Mouse (Mus musculus) G1E (cell line): ENCODE measurements at regions not wholly inside any gene's neighbourhood (a gene's known extent, or its start where the extent isn't known, plus 50 kb on each side); places are given as distances from the start of the nearest gene placed in this dataset.
A peak's percentile ranks its signal among the peaks of the same experiment; 100 is the strongest.

Experiments used
- ATAC-seq: 2 replicates; pipeline ENCODE4 v1.8.0; 2016; ENCODE audit warnings: mild to moderate bottlenecking; ENCODE audit not compliant: insufficient number of reproducible peaks, poor library complexity, low FRiP score, severe bottlenecking; ENCODE audit errors: extremely low read depth
- DNase-seq: peaks from one replicate; pipeline ENCODE4 v3.0.0; 2012; ENCODE audit warnings: low spot score
- H3K27me3 ChIP-seq: 2 replicates; pipeline ENCODE4 v1.6.1; 2012; ENCODE audit warnings: mild to moderate bottlenecking, low read length, inconsistent platforms; ENCODE audit not compliant: insufficient read depth
- H3K36me3 ChIP-seq: replicated peaks from 2 replicates; pipeline ENCODE3; 2012; ENCODE audit warnings: mild to moderate bottlenecking, inconsistent platforms
- H3K4me1 ChIP-seq: 2 replicates; pipeline ENCODE4 v1.6.1; 2012; ENCODE audit warnings: low read depth, low read length, inconsistent platforms, mixed read lengths; ENCODE audit not compliant: insufficient read depth
- H3K4me3 ChIP-seq: 2 replicates; pipeline ENCODE4 v1.5.1; 2012; ENCODE audit warnings: low read depth, mild to moderate bottlenecking, inconsistent platforms, low read length, moderate library complexity, mixed read lengths
- H3K9me3 ChIP-seq: replicated peaks from 2 replicates; pipeline ENCODE4 v1.6.1; 2012; ENCODE audit warnings: inconsistent platforms
- CTCF ChIP-seq: IDR thresholded peaks from 2 replicates; pipeline ENCODE4 v1.5.1; 2012; ENCODE audit warnings: low read depth, low read length, inconsistent platforms, mixed read lengths
- GATA1 ChIP-seq: IDR thresholded peaks from 2 replicates; pipeline ENCODE4 v1.6.1; 2012; ENCODE audit warnings: borderline replicate concordance, low read length, inconsistent platforms, mixed read lengths
- GATA2 ChIP-seq: IDR thresholded peaks from 2 replicates; pipeline ENCODE4 v1.6.1; 2012; ENCODE audit warnings: low read depth, low read length, inconsistent platforms, borderline replicate concordance
- POLR2AphosphoS5 ChIP-seq: IDR thresholded peaks from 2 replicates; pipeline ENCODE4 v1.6.1; 2012; ENCODE audit warnings: low read depth, low read length, inconsistent platforms; ENCODE audit not compliant: insufficient replicate concordance
- TAL1 ChIP-seq: conservative IDR thresholded peaks from 2 replicates; pipeline ENCODE4 v1.6.1; 2012; ENCODE audit warnings: low read depth, low read length, inconsistent platforms, mixed read lengths

GRCm38 (mm10) chr9:47909051-47909450, 252.8 kb upstream of the Nxpe4 start:
- no peaks in the 10 kb centered on the region for H3K36me3 ChIP-seq
- no peak for ATAC-seq
- H3K4me3 ChIP-seq = no peak overlapping the region
- TF ChIP-seq CTCF (no peak), GATA1 (no peak), POLR2AphosphoS5 (no peak), TAL1 (no peak), GATA2 (no peak)
- no peak for DNase-seq
- no peaks in the 10 kb centered on the region for H3K4me1 ChIP-seq
- no peaks in the 10 kb centered on the region for H3K27me3 ChIP-seq
- H3K9me3 ChIP-seq = peaks cover 15% of the 10 kb centered on the region; the same call in 1 of the 2 replicates

DNA sequence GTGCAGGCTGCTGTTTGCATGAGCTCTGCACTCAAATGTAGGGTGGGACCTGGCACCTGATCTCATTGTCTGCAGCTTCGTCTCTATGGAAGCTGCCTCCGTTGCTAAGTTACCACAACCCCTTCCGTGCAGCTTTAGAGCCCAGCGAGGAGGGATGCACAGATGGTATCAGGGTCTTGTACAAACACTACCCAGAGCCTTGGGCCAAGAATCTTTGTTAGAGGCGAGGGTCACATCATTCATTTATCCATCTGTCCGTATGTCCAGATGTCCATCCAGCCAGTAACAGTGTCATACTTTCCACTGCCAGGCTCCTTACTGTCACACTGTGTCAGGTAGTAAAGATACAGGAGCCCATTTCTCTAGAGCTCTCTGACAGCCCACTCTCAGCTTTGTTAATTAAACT, 251.3 kb upstream of the Nxpe4 start:
- Histone ChIP-seq H3K4me1 (no peaks in the 10 kb centered on the region), H3K36me3 (no peaks in the 10 kb centered on the region), H3K9me3 (peaks cover 12% of the 10 kb centered on the region; the same call in 1 of the 2 replicates), H3K4me3 (no peak overlapping the region), H3K27me3 (no peaks in the 10 kb centered on the region)
- no peak for DNase-seq
- no peak for ATAC-seq
- TF ChIP-seq GATA1 = no peak
- TF ChIP-seq POLR2AphosphoS5 = no peak
- no peak for TF ChIP-seq CTCF
- TF ChIP-seq GATA2 = no peak
- no peak for TF ChIP-seq TAL1

- H3K4me3 ChIP-seq = no peak overlapping the region
- no peak for DNase-seq
- no peak for ATAC-seq
- TF ChIP-seq CTCF = no peak
- TF ChIP-seq TAL1 = no peak
- no peak for TF ChIP-seq GATA2
- TF ChIP-seq GATA1 = no peak
- no peak for TF ChIP-seq POLR2AphosphoS5
- no peaks in the 10 kb centered on the region for H3K4me1 ChIP-seq
- no peaks in the 10 kb centered on the region for H3K27me3 ChIP-seq
- no peaks in the 10 kb centered on the region for H3K36me3 ChIP-seq
- peaks cover 9% of the 10 kb centered on the region; the same call in 1 of the 2 replicates for H3K9me3 ChIP-seq
Observed at GRCm38 (mm10) chr9:47912823-47913222, 249.0 kb upstream of the Nxpe4 start.

GRCm38 (mm10) chr9:47935299-47935698, 226.5 kb upstream of the Nxpe4 start:
- no peak overlapping the region for H3K4me3 ChIP-seq
- DNase-seq = no peak
- no peaks in the 10 kb centered on the region for H3K4me1 ChIP-seq
- no peak for ATAC-seq
- H3K9me3 ChIP-seq = peaks cover 11% of the 10 kb centered on the region
- no peaks in the 10 kb centered on the region for H3K27me3 ChIP-seq
- no peaks in the 10 kb centered on the region for H3K36me3 ChIP-seq
- no peak for TF ChIP-seq POLR2AphosphoS5
- TF ChIP-seq CTCF = peak; percentile 43

GRCm38 (mm10) chr9:47935957-47936457, 225.8 kb upstream of the Nxpe4 start:
- no peak for ATAC-seq

GRCm38 (mm10) chr9:47938941-47939710, 222.7 kb upstream of the Nxpe4 start:
- Histone ChIP-seq H3K36me3 (no peaks in the 10 kb centered on the region), H3K4me1 (no peaks in the 10 kb centered on the region), H3K27me3 (no peaks in the 10 kb centered on the region), H3K9me3 (peaks cover 13% of the 10 kb centered on the region), H3K4me3 (no peak overlapping the region)
- DNase-seq = no peak
- TF ChIP-seq POLR2AphosphoS5 (no peak), GATA1 (no peak), TAL1 (no peak), CTCF (no peak), GATA2 (no peak)
- ATAC-seq = no peak

More at GRCm38 (mm10) chr9:47935957-47936457, 225.8 kb upstream of the Nxpe4 start:
- TF ChIP-seq TAL1 = no peak
- no peak for TF ChIP-seq CTCF
- no peak for TF ChIP-seq POLR2AphosphoS5
- TF ChIP-seq GATA2 = no peak
- TF ChIP-seq GATA1 = no peak
- H3K36me3 ChIP-seq = no peaks in the 10 kb centered on the region
- peaks cover 9% of the 10 kb centered on the region for H3K9me3 ChIP-seq
- H3K27me3 ChIP-seq = no peaks in the 10 kb centered on the region
- no peaks in the 10 kb centered on the region for H3K4me1 ChIP-seq
- H3K4me3 ChIP-seq = no peak overlapping the region
- DNase-seq = no peak
